Mouse (Mus musculus) E14TG2a.4 (cell line): ENCODE measurements around the gene Prokr1.

Source experiments
- CTCF ChIP-seq: conservative IDR thresholded peaks from 2 replicates; pipeline ENCODE4 v1.5.1; 2014; ENCODE audit warnings: low read length
- POU5F1 ChIP-seq: IDR thresholded peaks from 2 replicates; pipeline ENCODE4 v1.6.1; 2014; ENCODE audit warnings: low read length, borderline replicate concordance

- TF ChIP-seq CTCF (no peak), POU5F1 (no peak)
Measured at GRCm38 (mm10) chr6:87564356-87564755, 26.2 kb downstream of the Prokr1 start.
